Mouse (Mus musculus) cerebellum, adult 2 months (tissue): ENCODE results near the gene Eipr1.

Source experiments
- CTCF ChIP-seq: fragments of 200-500 bp; IDR thresholded peaks from 2 replicates; pipeline ENCODE4 v1.5.1; 2011; ENCODE audit warnings: low read depth, mild to moderate bottlenecking, control low read depth, low read length, moderate library complexity, borderline replicate concordance; ENCODE audit not compliant: insufficient read depth
- POLR2A ChIP-seq: fragments of 200-500 bp; IDR thresholded peaks from 2 replicates; pipeline ENCODE4 v1.6.1; 2011; ENCODE audit warnings: low read length, control low read depth, borderline replicate concordance; ENCODE audit not compliant: insufficient read depth

DNA sequence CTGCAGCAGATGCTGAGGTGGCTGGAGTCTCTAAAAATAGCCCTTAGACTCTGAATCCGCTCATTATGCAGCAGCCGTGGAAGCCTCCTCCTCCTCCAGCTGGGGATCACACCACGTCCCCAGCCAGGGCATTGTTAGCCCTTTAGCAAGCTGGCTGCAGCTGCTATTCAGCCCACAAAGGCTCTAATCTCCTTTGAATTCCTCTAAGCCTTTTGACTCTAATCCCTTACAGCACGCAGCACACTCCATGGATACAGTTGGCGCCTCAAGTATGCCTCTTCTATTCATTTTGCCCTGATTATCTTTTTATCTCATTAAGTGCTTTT lies 65.8 kb downstream of the Eipr1 start:
- TF ChIP-seq POLR2A = no peak
- TF ChIP-seq CTCF = no peak
